Mouse (Mus musculus): Measurements from ENCODE around the gene Elovl2. TPM values are rescaled to one million over a fixed set of nuclear protein-coding genes. Genes with fewer than 3 reads are reported as not detected.
"Not testable (repeated sequence)": the region's sequence is repeated elsewhere in the genome, so short reads cannot be mapped to it uniquely, and the experiment has no call there.

Elovl2 gene
- total RNA-seq, 4 experiments from 2014 or later, result 0.09 to 0.11 TPM; not detected in 2

- no peak for DNase-seq (ENCODE audit: low spot score in 2 of 2)
Observed at GRCm38 (mm10) chr13:41235181-41235580, 15.0 kb upstream of the Elovl2 start.

DNA sequence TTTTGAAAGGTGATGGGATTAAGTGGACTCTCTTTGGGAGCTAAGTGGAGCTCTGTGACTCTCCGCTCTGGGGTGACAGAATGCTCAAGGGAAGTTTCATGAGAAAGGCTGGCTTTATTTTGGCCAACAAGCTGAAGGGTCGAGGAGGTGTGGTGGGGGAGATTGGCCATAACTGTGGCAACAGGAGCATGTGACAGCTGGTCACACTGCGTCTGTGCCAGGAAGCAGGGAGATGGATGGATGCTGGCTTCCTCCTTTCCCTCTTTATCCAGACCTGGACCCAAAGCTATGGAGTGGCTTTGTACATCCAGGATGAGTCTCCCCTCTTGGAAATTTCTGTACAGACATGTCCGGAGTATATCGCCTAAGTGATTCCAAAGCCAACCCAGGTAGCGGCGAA is 13.0 kb upstream of the Elovl2 start:
- no peak for DNase-seq (ENCODE audit: low spot score in 2 of 2)

GRCm38 (mm10) chr13:41232209-41232608 is 12.0 kb upstream of the Elovl2 start:
- DNase-seq (ENCODE audit: low spot score in 2 of 2), result no peak

- DNase-seq (ENCODE audit: low spot score in 2 of 2), result no peak
Observed at GRCm38 (mm10) chr13:41231389-41231983, 11.3 kb upstream of the Elovl2 start.

GRCm38 (mm10) chr13:41230256-41230655 is 10.1 kb upstream of the Elovl2 start:
- DNase-seq (ENCODE audit: low spot score in 2 of 2), result no peak

GRCm38 (mm10) chr13:41228060-41228459 is 7.9 kb upstream of the Elovl2 start:
- DNase-seq (ENCODE audit: low spot score in 2 of 2), result no peak

GRCm38 (mm10) chr13:41226513-41226912 is 6.3 kb upstream of the Elovl2 start:
- no peak for DNase-seq (ENCODE audit: low spot score in 2 of 2)

- DNase-seq (ENCODE audit: low spot score in 2 of 2), result no peak
Observed at GRCm38 (mm10) chr13:41219687-41220303, 410 bp downstream of the Elovl2 start.

DNA sequence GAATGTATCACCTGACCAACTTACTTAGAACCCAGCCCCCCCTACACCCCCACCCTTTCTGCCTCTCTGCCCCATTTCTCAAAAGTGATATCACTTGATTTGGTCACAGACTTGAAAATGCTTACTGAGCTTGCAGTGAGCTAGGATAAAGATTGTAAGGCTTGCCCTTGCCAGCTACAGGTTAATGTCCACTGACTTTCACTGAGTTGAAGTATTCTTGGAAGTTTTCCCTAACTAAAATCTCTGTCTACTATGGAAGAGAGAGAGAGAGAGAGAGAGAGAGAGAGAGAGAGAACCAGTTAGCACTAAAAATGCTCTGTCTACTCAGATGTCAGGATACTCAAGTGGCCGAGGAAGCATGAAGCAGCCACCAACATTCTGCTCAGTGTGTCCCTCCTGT is 1.1 kb downstream of the Elovl2 start:
- DNase-seq (ENCODE audit: low spot score in 2 of 2), result no peak

- DNase-seq (ENCODE audit: low spot score in 2 of 2), result no peak
Observed at GRCm38 (mm10) chr13:41216236-41216635, 4.0 kb downstream of the Elovl2 start.

DNA sequence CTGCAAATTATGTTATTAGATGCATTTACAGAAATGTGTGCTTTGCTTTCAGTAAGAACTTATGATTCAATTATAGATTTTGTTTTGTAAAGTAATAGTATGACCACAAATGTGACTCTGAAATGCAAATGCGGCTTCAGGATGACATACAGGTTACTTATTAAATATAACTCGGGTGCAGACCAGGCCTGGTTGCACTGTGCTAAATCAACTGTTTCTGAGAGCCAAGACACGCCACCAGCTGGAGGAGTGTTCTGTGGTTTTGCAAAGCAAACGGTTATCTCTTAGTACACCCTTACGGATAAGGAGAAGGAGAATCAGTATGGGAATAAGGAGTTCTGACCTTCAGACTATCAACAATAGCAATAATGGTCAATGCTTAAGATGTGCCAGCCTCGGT is 4.5 kb downstream of the Elovl2 start:
- no peak for DNase-seq (ENCODE audit: low spot score in 2 of 2)

- DNase-seq (ENCODE audit: low spot score in 2 of 2), result no peak
Observed at GRCm38 (mm10) chr13:41212558-41213322, 7.5 kb downstream of the Elovl2 start.

DNA sequence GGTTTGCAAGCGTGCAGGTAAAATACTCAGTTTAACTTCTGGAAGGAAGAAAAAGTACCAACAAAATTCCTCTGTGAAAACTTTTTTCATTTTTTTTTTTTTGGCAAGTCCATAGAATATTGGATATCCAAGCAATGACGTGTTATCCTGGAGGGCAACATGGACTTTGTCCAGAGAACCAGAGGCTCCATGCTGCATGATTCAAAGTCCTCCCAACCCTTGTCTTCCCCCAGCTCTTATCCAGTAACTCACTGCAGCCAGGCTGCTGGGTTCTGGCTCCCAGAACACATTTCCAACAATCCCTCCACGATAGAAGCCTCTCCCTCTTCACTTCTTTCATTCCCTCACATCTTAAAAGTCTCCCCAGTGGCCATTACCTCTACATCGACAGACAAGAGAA is 8.9 kb downstream of the Elovl2 start:
- DNase-seq (ENCODE audit: low spot score in 2 of 2), result no peak

GRCm38 (mm10) chr13:41206241-41206640 is 14.0 kb downstream of the Elovl2 start:
- no peak for DNase-seq (ENCODE audit: low spot score in 2 of 2)

DNA sequence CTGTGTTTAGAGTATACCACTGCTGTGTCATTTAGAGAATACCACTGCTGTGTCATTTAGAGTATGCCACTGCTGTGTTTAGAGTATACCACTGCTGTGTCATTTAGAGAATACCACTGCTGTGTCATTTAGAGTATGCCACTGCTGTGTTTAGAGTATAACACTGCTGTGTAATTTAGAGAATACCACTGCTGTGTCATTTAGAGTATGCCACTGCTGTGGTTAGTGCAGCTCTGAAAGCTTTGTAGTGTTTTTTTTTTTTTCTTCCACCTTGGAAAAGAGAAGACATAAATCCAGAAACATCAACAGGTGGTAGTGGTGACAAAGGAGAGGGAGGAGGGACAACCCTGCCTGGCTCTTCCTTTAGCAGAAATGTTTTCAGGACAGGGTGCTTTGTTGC is 14.6 kb downstream of the Elovl2 start:
- DNase-seq (ENCODE audit: low spot score in 2 of 2), result not testable (repeated sequence)

DNA sequence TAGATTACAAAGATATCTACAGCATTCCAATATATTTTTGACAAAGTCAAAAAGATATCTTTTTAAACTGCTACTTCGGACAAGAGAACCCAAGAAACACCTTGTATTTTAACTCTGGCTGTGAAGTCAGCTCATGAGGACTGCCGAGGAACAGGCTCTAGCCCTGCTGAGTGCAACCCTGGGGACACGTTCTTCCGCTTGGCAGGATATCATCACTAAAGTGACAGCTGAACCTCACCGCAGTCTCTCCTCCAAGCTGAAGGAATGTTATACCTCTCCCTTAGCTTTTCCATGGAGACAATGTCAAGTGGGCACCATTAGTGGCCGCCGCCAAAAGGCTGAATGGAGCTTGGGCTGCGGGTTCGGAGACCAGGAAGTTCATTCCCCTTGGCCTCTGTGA is 16.5 kb downstream of the Elovl2 start:
- no peak for DNase-seq (ENCODE audit: low spot score in 2 of 2)

GRCm38 (mm10) chr13:41203289-41203688 is 16.9 kb downstream of the Elovl2 start:
- no peak for DNase-seq (ENCODE audit: low spot score in 2 of 2)

GRCm38 (mm10) chr13:41200861-41201260 is 19.3 kb downstream of the Elovl2 start:
- DNase-seq (ENCODE audit: low spot score in 2 of 2), result no peak

DNA sequence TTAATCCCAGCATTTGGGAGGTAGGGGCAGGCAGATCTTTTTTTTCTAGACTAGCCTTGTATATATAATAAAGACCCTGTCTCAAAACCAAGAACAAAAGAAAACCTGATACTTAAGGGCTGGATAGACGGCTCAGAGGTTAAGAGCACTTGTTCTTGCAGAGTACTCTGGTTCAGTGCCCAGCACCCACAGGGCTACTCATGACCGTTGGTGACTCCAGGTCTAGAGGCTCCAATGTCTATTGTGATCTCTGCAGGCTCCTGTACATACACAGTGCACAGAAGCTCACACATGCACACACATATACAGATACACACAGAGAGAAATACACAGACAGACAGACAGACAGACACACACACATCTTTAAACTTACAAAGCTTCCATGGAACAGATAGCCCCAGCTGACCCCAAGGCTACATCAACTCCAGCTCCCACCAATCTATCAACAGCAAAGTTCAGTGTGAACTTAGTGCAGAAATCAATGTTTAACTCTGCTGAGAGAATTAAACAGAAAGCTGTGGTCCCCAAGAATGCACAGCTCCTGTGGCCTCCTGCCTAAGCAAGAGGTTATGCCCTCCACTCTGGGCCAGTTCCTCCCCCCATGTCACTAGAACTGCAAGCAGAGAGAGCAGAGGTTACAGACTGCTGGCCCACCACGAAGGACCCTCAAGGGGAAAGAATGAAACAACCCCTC is 24.4 kb downstream of the Elovl2 start:
- DNase-seq (ENCODE audit: low spot score in 2 of 2), result no peak

- no peak for DNase-seq (ENCODE audit: low spot score in 2 of 2)
Observed at GRCm38 (mm10) chr13:41187886-41188285, 32.3 kb downstream of the Elovl2 start.

DNA sequence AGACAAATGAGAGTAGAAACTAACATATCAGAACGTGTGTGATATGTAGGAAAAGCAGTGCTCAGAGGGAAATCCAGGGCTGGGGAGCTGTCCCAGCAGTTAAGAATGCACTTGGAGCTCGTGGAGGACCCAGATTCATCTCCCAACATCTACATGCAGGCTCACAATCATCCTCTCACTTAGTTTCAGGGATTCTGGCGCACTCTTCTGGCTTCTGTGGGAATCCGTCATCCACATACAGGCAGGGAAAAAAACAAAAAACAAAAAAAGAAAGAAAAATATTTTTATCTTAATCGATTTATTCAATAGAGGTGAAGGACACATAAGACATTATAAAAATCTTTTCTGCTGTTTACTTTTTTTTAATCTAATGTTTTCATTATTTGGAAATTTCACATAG is 61.8 kb downstream of the Elovl2 start:
- no peak for DNase-seq (ENCODE audit: low spot score in 2 of 2)

DNA sequence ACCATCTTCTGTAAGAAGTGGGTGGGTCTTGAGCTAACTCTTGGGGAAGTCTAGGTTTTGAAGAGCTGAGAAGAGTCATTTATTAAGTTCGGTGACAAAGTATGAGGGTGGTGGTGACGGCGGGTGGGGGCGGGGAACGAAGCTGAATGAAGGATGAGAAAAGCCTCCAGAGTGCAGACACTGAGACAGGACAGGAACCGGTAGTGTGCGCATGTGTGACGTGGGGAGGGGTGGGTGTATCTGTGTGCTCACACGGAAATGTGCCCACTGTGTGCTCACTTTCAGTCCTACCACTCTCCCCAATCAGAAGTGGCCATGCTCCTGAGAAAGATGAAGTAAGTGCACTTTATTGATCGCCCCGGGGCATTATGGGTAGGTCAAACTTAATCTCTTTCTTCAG is 67.1 kb downstream of the Elovl2 start:
- no peak for DNase-seq (ENCODE audit: low spot score in 2 of 2)
